Mouse (Mus musculus) neutrophil, adult 5-6 weeks (primary cell): ENCODE results near the gene Nfkb2. TPM values are rescaled to one million over a fixed set of nuclear protein-coding genes. Genes with fewer than 3 reads are reported as not detected.
A peak's percentile ranks its signal among the peaks of the same experiment; 100 is the strongest.

ENCODE experiments used
- ATAC-seq: fragments of 151-379, 151-347 bp; 2 replicates; pipeline ENCODE4 v1.8.0; 2017; ENCODE audit warnings: mild to moderate bottlenecking, moderate TSS enrichment; ENCODE audit not compliant: insufficient number of reproducible peaks, poor library complexity, low FRiP score, severe bottlenecking; ENCODE audit errors: extremely low read depth
- total RNA-seq: library from RNA; stranded (forward); fragments of 200-1000 nt; gene quantifications from 2 replicates; pipeline ENCODE4 v1.2.3, GENCODE M21; 2017

Nfkb2 gene
- total RNA-seq, 1 experiment from 2014 or later = 84.7 TPM

DNA sequence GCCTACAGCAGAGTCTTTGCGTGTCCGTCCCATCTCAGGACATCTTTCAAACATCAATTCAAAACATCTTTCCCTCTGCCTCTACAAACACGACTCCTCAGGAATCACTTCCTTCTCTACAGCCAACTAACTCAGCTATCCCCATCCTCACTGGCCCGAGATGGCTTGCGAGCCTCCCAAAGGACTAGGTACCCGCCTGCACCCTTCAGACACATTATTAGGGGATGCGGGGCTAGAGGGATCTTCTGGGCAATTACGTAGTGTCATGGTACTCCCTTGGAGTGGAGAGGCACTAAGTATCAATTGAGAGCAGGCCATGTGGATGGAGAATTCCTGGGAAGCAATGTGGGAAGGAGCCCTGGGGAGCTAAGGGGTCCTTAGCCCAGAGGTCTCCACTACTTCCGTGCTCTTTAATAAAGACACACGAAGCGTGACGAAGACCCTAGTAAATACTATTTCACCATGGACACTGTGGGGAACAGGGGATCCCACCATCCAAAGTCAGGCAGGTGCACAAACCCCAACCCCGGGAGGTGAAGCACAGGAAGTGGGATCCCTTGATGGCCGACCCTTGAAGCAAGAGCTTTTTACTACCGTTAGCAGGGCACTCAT, 33.7 kb downstream of the Nfkb2 start:
- no peak for ATAC-seq

DNA sequence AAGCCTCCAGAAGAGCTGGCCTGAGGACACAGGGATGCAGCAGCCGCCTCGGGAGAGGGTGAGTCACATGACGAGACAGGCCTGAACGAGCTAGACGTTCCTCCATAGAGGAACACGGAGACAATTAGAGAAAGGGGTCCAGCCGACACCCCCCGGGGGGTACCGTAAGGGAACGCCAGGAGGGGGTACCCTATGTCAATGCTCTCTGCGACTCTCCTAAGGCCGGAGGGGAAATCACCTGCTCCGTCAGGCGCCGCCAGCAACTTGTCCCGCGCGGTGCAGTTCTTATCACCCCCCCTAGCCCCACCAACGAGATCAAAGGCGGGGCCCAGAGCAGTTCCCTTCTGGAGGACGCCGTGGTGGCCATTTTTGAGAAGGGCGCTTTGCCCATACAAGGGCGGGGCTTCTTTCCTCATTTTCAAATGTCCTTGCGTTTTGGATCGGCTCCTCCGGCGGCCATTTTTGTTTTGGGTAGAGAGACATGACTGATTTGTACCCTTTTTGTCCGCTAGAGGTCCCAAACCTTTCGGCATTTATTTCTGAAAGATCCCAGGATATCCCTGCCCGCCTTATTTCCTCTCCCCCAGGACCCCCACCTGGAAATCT, 34.3 kb downstream of the Nfkb2 start, which contains the start of gene Cuedc2:
TSS of gene Cuedc2 (minus strand) at position 372 of the 606 bp plus-strand sequence.
- peak; percentile 84 for ATAC-seq

DNA sequence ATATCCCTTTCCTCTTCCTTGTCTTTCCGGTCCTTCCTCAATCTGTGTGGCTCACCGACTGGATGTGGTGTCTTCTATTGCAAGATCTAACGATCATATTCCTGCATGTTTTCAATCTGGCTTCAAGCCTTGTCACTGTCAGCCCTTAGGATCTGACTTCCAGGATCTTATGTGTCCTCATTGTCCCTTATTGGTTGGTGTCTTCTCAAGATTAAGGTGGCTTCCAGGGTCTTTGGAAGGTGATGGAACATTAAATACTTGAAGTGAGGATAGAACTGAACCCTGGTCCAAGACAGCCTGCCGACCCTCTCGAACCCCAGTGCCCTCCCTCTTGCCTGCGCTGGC, 34.8 kb downstream of the Nfkb2 start:
- ATAC-seq = no peak

DNA sequence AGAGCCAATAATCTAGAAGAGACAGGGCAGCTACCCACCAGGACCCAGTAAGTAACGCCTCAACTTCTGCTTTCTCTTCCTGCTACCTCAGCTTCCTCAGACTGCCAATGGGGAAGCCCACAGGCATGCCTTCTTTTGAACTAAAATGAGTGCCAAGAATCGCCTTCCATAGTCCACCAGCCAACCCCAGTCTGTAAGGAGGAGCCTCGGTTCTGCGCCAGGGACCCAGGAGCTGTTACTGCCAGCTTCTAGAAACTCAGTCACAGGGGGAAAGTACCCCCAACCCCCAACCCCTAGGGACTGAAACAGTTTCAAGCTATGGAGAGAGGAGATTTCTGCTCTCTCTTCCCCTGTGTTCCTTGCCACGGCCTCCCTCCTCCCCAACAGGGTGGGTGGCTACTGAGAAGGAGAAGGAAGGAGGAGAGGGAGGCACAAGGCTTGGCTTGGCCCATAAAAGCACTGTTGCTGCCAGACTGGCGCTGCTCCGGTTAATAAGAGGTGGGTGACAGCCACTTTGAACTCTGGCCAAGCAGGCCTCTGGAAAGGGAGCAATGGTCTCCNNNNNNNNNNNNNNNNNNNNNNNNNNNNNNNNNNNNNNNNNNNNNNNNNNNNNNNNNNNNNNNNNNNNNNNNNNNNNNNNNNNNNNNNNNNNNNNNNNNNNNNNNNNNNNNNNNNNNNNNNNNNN, 35.3 kb downstream of the Nfkb2 start:
- peak; percentile 62 for ATAC-seq

DNA sequence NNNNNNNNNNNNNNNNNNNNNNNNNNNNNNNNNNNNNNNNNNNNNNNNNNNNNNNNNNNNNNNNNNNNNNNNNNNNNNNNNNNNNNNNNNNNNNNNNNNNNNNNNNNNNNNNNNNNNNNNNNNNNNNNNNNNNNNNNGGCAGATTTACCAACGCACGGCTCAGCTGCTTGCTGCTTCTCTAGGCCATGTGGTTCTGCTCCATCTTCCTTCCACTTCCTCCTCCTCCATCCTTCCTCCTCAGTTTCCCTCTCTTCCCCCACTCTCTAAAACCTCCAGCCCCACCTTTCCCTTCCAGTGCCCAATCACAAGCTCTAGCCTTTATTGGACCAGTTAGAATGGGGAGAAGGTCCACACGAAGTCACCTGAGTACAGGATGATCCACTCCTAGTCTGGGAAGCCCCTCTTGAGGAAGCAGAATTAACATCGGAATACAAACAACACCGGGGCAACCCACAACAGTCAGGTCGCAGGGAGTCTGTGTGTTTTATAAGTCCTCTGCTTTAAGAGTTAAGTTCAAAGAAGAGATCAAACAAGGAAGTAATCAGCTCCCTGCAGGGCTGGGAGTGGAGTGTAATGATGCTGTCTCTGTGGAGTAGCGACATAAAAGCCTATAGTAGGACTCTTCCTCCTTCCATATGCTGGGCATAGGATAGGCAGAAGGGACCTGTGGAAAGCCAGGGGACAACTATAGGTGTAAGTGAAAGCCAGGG, 40.7 kb downstream of the Nfkb2 start:
- no peak for ATAC-seq

DNA sequence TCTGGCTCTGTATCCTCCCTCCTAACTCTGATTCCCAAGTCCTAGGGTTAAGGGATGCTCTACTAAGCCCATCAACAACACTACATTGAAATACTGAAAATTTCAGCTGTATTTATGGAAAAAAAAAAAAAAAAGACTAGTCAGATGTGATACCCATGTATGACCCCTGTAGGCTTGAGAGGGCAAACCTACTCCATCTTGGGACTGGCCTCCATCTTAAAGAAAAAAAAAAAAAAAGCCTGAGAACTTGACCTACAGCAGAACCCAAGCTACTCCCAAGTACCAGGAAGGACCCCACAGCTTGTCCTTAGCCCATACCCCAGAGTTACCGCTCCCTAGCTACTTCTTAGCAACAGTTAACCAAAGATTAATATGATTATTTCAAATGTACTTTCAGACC, 43.0 kb downstream of the Nfkb2 start:
- ATAC-seq = no peak

DNA sequence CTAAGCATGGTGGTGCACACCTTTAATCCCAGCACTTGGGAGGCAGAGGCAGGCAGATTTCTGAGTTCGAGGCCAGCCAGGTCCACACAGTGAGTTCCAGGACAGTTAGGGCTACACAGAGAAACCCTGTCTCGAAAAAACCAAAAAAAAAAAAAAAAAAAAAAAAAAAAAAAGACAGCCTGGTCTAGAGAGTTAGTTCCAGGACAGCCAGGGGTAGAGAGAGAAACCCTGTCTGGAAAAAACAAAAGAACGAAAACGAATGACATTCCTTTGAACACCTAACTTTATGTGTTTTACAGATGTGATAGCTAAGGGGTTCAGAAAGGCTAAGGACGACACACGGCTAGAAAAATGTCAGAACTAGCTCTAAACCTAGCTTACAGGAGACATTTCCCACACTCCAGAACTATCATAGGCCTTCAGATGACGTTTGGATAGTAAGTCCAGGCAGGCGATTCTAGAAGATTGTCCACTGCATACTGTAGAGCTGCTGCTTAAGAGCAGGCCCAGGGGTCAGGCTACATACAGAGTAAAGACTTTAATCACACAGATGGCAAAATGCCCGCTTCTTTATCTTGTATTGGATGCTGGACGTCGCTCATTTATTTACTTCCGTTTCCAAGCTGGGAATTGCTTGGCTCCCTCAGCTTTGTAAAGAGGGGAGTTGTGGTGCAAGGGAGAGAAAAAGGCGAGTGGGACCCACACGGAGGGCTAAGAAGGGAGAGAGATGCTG, 44.0 kb downstream of the Nfkb2 start:
- ATAC-seq = no peak

DNA sequence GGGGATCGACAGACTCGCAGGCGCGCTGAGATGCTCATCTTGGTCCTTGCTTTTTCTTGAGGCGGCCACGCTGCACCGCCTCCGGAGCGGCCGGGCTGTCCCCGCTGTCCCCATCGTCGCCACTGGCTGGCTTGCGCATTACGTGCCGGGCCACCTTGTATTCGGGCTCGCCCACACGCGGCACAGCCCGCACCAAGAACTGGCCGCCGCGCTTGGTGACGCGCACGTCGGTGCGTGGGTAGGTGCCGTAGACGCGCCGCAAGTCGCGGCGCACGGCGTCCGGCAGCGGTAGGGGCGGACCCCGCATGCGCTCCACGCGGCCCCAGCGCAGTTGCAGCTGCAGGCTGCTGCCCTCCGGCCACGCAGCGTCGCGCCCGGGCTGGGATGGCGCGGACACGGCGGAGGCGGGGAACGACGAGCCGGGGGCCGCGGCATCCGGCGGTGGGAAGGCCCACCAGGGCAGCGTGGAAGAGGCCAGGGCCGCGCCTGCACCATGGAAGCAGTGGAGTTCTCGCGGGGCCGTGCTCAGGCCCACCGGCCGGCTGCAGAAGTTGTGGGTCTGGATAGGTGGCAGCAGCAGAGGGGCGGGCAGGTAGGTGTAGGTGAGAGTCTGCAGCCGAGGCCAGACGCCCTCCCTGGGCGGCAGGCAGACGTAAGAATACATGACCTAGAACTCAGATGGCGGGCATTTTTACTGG, 44.8 kb downstream of the Nfkb2 start:
- peak; percentile 62 for ATAC-seq

DNA sequence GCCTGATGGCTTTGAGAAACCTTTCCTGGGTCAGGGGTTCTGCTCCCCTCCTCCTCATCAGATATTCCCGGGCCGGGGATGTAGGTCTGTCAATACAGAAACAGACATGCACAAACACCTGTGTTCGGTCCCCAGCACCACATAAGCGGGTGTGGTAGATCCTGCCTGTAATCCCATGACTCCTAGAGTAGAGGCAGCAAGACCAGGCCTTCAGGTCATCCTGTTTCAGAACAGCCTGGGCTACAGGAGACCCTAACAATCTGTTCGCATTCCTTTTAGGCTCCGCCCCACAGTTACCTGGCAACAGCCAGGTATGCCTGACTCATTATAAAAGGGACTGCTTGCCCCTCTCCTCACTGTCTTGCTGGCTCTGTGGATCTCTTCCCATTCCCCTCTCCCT, 45.4 kb downstream of the Nfkb2 start:
- ATAC-seq = no peak

DNA sequence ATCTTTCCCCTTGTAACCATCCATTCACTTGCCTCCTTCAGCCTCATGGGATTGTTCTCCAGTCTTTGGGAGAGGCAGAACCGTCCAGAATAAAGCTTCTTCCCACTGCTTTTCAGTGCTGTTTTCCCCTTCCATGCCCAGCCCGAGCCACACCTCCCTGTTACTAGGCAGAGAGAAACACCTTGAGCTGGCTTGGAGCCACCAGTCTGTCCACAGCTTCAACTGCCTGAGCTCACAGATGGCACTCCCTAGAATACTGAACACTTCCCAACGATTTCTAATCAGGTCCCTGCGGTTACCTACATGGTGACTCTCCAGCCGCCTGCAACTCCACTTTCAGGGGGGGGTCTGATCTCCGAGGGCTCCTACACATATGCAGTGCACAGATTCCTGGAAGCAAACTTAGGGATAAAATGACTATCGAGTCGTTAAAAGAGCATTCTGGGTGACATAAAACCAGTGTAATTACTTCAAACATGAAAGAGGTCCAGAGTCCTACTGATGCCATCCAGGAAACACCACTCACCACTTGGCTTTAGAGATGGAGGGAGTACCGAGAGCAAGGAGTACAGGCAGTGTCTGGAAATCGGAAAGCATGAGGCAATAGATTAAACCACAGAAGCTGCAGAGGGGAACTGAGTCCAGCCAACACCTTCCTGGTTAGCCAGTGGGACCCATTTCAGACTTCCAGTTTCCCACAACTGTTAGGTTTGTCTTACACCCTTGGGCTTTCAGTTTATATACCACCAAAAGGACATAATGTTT, 46.2 kb downstream of the Nfkb2 start, which contains the start of gene 2310034G01Rik:
TSS of gene 2310034G01Rik (minus strand) at position 135 of the 765 bp plus-strand sequence.
- no peak for ATAC-seq

DNA sequence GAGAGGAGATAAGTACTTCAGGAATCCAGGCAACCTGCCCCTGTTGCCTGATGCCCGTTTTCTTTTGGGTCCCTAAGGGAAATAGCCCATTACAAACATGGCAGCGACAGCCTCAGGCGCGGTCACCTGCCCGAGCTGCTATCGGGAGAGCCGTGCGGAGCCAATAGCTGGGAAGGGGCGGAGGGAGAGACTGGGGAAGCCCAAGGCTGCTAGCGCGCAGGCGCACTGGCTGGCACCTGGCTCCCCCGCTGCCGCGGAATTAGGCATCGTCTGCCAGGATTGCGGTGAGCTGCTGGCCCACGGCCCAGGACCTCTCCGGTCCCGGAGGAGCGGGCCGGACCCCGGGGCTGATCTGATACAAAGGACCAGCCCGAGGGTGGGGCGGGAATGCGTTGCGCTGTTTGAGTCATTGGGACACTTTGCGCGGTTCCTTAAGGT, 52.6 kb downstream of the Nfkb2 start:
- ATAC-seq = peak; percentile 74

DNA sequence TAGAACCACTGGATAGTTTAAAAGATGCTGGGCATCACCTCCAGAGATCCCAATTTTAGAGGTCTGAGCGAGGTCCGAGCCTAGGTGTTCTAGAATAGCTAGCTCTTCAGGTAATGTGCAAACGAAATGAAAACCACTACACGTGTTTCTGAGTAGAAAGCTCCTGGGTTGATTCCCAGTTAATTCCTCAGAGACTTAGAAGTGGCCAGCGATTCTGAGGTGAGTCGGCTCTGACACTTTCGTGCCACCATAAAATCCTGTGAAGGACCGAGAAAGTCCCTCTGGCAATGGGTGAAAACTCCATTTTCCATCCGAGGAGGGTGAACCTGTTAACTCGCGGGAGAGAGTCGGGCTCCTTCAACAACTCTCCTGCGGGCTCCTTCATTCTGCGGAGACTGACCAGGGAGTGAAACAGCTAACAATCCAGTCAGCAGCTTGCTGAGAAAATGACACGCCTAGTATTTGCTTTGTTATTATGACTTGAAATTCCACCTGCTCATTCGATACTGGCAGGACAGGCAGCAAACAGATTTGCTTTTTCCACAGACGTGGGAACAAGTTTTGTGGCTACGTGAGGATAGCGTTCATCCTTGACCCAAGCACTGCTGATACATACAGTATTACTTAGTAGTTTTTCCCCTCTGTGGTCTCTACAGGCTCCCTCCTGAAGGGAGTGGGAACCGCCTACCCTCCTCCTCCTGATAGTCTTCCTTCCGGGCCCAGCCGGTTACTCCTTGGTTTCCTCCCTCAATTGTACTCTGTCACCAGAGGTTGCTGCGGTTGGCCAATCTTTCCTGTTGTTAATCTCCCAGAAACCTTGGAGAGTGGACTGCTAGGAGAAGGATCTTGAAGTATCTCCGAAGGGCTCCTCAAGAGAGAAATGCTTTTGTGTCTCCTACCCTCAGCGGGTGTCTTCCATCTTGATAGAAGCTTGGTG, 53.5 kb downstream of the Nfkb2 start:
- ATAC-seq = no peak

DNA sequence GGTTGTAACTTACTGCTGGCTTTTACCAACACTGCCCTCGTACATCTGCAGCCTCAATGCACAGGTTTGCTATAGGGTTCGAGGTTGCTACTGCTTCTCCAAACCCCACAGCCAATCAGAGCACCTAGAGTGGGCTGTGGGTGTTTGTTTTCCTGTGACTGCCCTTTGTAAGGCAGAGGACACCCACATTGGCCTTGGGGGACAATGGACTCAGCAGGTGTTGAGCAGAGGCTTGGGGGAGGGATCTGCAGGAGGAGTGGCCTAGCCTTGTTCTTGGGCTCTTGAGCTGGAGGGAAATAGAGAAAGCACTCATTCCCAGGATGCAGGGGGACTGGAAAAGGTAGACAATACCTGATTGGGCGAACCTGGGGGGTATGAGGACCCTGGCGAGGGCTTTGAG, 54.3 kb downstream of the Nfkb2 start:
- no peak for ATAC-seq
